Comparison of ENCODE assay signal across 8 mouse cellular contexts in the genomic region with DNA sequence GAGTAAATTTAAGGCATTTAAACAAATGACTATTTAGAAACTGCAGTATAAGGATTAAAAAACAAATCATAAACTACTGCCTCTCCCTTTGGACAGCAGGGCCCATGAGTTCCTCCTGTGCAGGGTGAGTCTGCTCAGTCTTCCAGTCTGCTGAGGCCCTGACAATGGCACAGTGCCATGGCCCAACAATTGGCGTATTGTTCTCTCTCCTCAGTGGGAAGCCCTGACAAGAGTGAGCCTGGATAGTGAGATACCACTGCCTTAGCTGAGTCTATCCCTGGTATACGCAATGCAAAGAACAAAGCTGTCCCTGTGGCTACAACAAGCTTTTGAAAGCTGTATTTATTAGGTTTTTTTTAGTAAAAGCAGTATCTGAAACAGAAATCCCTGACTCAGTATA.
DNase-seq lines count a peak whose midpoint lies in the region; ATAC-seq and TF ChIP-seq lines count a peak whose summit lies in the region.

No protein-coding gene starts in this region.

- H3K4me1 ChIP-seq in forebrain, embryonic 14.5 days (ENCODE audit: control insufficient read depth, insufficient read depth, low read length) = peaks cover 2% of the 10 kb centered on the region; the same call in 1 of the 2 replicates
- peaks cover 26% of the 10 kb centered on the region for H3K4me1 ChIP-seq in heart, embryonic 16.5 days (ENCODE audit: control insufficient read depth, insufficient read depth, low read length)
- no peaks in the 10 kb centered on the region for H3K4me1 ChIP-seq in lung, postnatal 0 days (ENCODE audit: insufficient read depth, low read depth, low read length)

- H3K27ac ChIP-seq in forebrain, embryonic 14.5 days (ENCODE audit: low read depth, low read length) = no peak overlapping the region
- H3K27ac ChIP-seq in heart, embryonic 16.5 days (ENCODE audit: low read length) = peak overlapping the region; percentile 73
- H3K27ac ChIP-seq in lung, postnatal 0 days (ENCODE audit: low read length) = no peak overlapping the region

- no peaks in the 10 kb centered on the region for H3K9me3 ChIP-seq in forebrain, embryonic 14.5 days (replicated peaks; ENCODE audit: control insufficient read depth, low read length)
- H3K9me3 ChIP-seq in heart, embryonic 16.5 days (replicated peaks; ENCODE audit: control insufficient read depth, low read length) = no peaks in the 10 kb centered on the region
- H3K9me3 ChIP-seq in lung, postnatal 0 days (ENCODE audit: low read length) = no peaks in the 10 kb centered on the region

- TF ChIP-seq CTCF in lung, postnatal 0 days (IDR thresholded peaks at IDR 0.05) = no peak

- H3K9ac ChIP-seq in forebrain, embryonic 14.5 days (ENCODE audit: low read length) = no peak overlapping the region
- no peak overlapping the region for H3K9ac ChIP-seq in heart, embryonic 16.5 days (ENCODE audit: low read length)
- no peak overlapping the region for H3K9ac ChIP-seq in lung, postnatal 0 days (replicated peaks; ENCODE audit: low read depth)

- no peaks in the 10 kb centered on the region for H3K36me3 ChIP-seq in forebrain, embryonic 14.5 days (ENCODE audit: control insufficient read depth, insufficient read depth, low read length)
- H3K36me3 ChIP-seq in heart, embryonic 16.5 days (ENCODE audit: control insufficient read depth, insufficient read depth) = no peaks in the 10 kb centered on the region
- no peaks in the 10 kb centered on the region for H3K36me3 ChIP-seq in lung, postnatal 0 days (ENCODE audit: insufficient read depth, low read length)

- ATAC-seq in forebrain, embryonic 14.5 days = peak; percentile 91
- ATAC-seq in heart, embryonic 16.5 days (replicated peaks; ENCODE audit: extremely low read depth, insufficient read depth, low FRiP score) = peak; percentile 91
- peak; percentile 76 for ATAC-seq in lung, postnatal 0 days

- 0% methylated on average over 2 of the region's 2 CpGs for WGBS in forebrain, embryonic 14.5 days
- WGBS in heart, embryonic 16.5 days = 15% methylated on average over 2 of the region's 2 CpGs
- WGBS in lung, postnatal 0 days = 44% methylated on average over 2 of the region's 2 CpGs

- no peak overlapping the region for H3K4me2 ChIP-seq in forebrain, embryonic 14.5 days (ENCODE audit: low read length)
- no peak overlapping the region for H3K4me2 ChIP-seq in heart, embryonic 16.5 days (ENCODE audit: low read depth, low read length)
- no peak overlapping the region for H3K4me2 ChIP-seq in lung, postnatal 0 days (replicated peaks; ENCODE audit: low read depth, low read length)

- H3K27me3 ChIP-seq in forebrain, embryonic 14.5 days (replicated peaks; ENCODE audit: control insufficient read depth, insufficient read depth, low read length) = no peaks in the 10 kb centered on the region
- no peaks in the 10 kb centered on the region for H3K27me3 ChIP-seq in heart, embryonic 16.5 days (ENCODE audit: control insufficient read depth, insufficient read depth, low read length)
- no peaks in the 10 kb centered on the region for H3K27me3 ChIP-seq in lung, postnatal 0 days (replicated peaks; ENCODE audit: insufficient read depth, low read length)

- 0 out of 2 replicates have a peak, but pooled peaks have one; percentile 15 for TF ChIP-seq EP300 in lung, postnatal 0 days (IDR thresholded peaks at IDR 0.05)

- DNase-seq in ES-CJ7 (ENCODE audit: low read depth, low spot score) = peak; percentile 9
- DNase-seq in cerebellum, adult 11-12 months = peak; percentile 26
- peak; percentile 83 for DNase-seq in forebrain, embryonic 14.5 days (ENCODE audit: low spot score)
- DNase-seq in kidney, postnatal 25 days = peak; percentile 75 to 82
- DNase-seq in lung, postnatal 0 days (ENCODE audit: low spot score) = peak; percentile 62
- peak; percentile 25 to 36 for DNase-seq in right cerebral cortex, postnatal 36 days (ENCODE audit: low spot score in 2 of 2)
- DNase-seq in thymus, postnatal 10 days (ENCODE audit: low spot score in 2 of 2) = no peak

- no peak overlapping the region for H3K4me3 ChIP-seq in forebrain, embryonic 14.5 days (ENCODE audit: low read depth, low read length)
- H3K4me3 ChIP-seq in heart, embryonic 16.5 days (ENCODE audit: low read length) = no peak overlapping the region
- no peak overlapping the region for H3K4me3 ChIP-seq in lung, postnatal 0 days (ENCODE audit: low read depth, low read length)

Comparison
In these comparisons a context has a peak if more than half of its experiments do, and no peak if none do; other contexts are left out.
1. DNase-seq: peak in ES-CJ7 (single experiment), cerebellum, adult 11-12 months (single experiment), forebrain, embryonic 14.5 days (single experiment), kidney, postnatal 25 days (2 of 2), lung, postnatal 0 days (single experiment) and right cerebral cortex, postnatal 36 days (2 of 2); none in thymus, postnatal 10 days (0 of 2).
2. Peak in every context shown above with its lines, with median percentiles within 50 percentile points of each other: ATAC-seq.